Mouse (Mus musculus): ENCODE results near the gene Sds.
"Not testable (repeated sequence)": the region's sequence is repeated elsewhere in the genome, so short reads cannot be mapped to it uniquely, and the experiment has no call there.

The Sds gene

GRCm38 (mm10) chr5:120492437-120492836 lies 16.1 kb downstream of the Sds start:
- DNase-seq (ENCODE audit: low spot score): no peak

GRCm38 (mm10) chr5:120493440-120493839 lies 17.1 kb downstream of the Sds start:
- DNase-seq (ENCODE audit: low spot score): no peak

- DNase-seq (ENCODE audit: low spot score): no peak
Measured at GRCm38 (mm10) chr5:120493873-120494395, 17.6 kb downstream of the Sds start.

GRCm38 (mm10) chr5:120495064-120495702 lies 18.9 kb downstream of the Sds start:
- DNase-seq (ENCODE audit: low spot score): no peak

GRCm38 (mm10) chr5:120495703-120496226 lies 19.4 kb downstream of the Sds start:
- DNase-seq (ENCODE audit: low spot score): no peak

- no peak for DNase-seq (ENCODE audit: low spot score)
Measured at GRCm38 (mm10) chr5:120497071-120497470, 20.7 kb downstream of the Sds start.

- DNase-seq (ENCODE audit: low spot score): no peak
Measured at GRCm38 (mm10) chr5:120499202-120499601, 22.9 kb downstream of the Sds start.

- DNase-seq (ENCODE audit: low spot score): not testable (repeated sequence)
Measured at GRCm38 (mm10) chr5:120500609-120501008, 24.3 kb downstream of the Sds start.

- DNase-seq (ENCODE audit: low spot score): no peak
Measured at GRCm38 (mm10) chr5:120502147-120502621, 25.9 kb downstream of the Sds start.

GRCm38 (mm10) chr5:120502675-120503143 lies 26.4 kb downstream of the Sds start:
- DNase-seq (ENCODE audit: low spot score): no peak

- DNase-seq (ENCODE audit: low spot score): peak; percentile 72
Measured at GRCm38 (mm10) chr5:120503144-120503795, 26.9 kb downstream of the Sds start, which contains the start of gene Plbd2. Gene Plbd2 (minus strand): TSS chr5:120503625.

- peak; percentile 74 for DNase-seq (ENCODE audit: low spot score)
Measured at GRCm38 (mm10) chr5:120505368-120505767, 29.0 kb downstream of the Sds start.

GRCm38 (mm10) chr5:120505781-120506180 lies 29.5 kb downstream of the Sds start:
- no peak for DNase-seq (ENCODE audit: low spot score)

GRCm38 (mm10) chr5:120506490-120506889 lies 30.2 kb downstream of the Sds start:
- no peak for DNase-seq (ENCODE audit: low spot score)

GRCm38 (mm10) chr5:120507311-120507710 lies 31.0 kb downstream of the Sds start:
- DNase-seq (ENCODE audit: low spot score): no peak

- peak; percentile 96 for DNase-seq (ENCODE audit: low spot score)
Measured at GRCm38 (mm10) chr5:120510982-120511642, 34.8 kb downstream of the Sds start, which contains the start of gene Slc8b1. Gene Slc8b1 (plus strand): TSS chr5:120511168.

GRCm38 (mm10) chr5:120511643-120512220 lies 35.4 kb downstream of the Sds start:
- no peak for DNase-seq (ENCODE audit: low spot score)

GRCm38 (mm10) chr5:120512911-120513555 lies 36.7 kb downstream of the Sds start:
- no peak for DNase-seq (ENCODE audit: low spot score)

GRCm38 (mm10) chr5:120514031-120514677 lies 37.8 kb downstream of the Sds start:
- DNase-seq (ENCODE audit: low spot score): no peak

GRCm38 (mm10) chr5:120514754-120515153 lies 38.4 kb downstream of the Sds start:
- no peak for DNase-seq (ENCODE audit: low spot score)

GRCm38 (mm10) chr5:120515451-120515850 lies 39.1 kb downstream of the Sds start:
- DNase-seq (ENCODE audit: low spot score): no peak

Measured in ovary, postnatal 14 days (tissue).